In the genomic region with DNA sequence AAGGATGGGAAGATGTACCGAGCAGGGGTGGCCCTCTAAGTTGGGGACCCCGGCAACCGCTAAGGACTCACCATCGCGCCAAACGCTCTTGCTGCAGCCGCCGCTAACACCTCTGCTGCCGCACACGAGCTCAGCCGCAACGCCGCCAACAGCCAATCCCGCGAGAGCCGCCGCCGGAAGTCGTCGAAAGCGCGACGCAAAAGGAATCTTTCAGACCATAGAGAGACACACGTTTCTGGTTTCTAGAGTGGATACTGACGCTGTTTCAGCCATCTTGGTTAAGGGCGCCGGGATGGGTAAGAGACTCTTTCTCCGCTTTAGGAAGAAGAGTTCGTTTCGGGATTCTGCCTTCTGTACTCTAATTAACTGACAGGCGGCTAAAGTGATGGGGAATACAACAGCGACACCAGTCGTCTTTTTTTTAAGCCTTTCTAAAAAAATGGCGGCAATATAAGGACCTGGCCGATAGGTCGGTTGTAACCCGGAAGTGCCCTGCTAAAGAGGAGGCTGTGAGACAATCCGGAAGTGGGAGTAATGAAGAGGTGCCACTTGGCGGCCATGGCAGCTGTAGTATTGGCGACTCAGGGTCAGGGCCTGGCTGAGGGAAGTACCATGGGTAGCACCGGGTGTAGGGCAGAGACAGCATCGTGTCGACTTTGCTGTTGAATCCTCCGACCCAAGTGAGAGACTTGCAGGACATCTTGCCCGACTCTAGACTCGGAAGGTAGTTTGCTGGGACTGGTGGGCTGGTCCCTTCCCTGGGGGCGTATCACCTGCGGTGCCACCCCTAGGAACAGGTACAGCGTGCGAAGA, we compare ENCODE assay signal across 7 mouse cellular contexts. TPM values are rescaled to one million over a fixed set of nuclear protein-coding genes. Genes with fewer than 3 reads are reported as not detected.
DNase-seq lines count a peak whose midpoint lies in the region; ATAC-seq lines count a peak whose summit lies in the region.

TSS of gene Slc39a9 (plus strand) at position 191 of the 813 bp plus-strand sequence.
TSS of gene Erh (minus strand) at position 649 of the 813 bp plus-strand sequence.

- H3K4me2 ChIP-seq in embryonic facial prominence, embryonic 12.5 days (replicated peaks): peak within 1 kb of the TSS; percentile 85
- peak within 1 kb of the TSS; percentile 70 for H3K4me2 ChIP-seq in limb, embryonic 11.5 days (ENCODE audit: low read depth, severe bottlenecking)
- H3K4me2 ChIP-seq in midbrain, embryonic 14.5 days (ENCODE audit: low read length): peak within 1 kb of the TSS; percentile 96

- no peaks in the 10 kb centered on the region for H3K9me3 ChIP-seq in embryonic facial prominence, embryonic 12.5 days
- H3K9me3 ChIP-seq in limb, embryonic 11.5 days (ENCODE audit: control insufficient read depth, low read length): no peaks in the 10 kb centered on the region
- H3K9me3 ChIP-seq in midbrain, embryonic 14.5 days (ENCODE audit: control insufficient read depth, low read length): no peaks in the 10 kb centered on the region

- ATAC-seq in embryonic facial prominence, embryonic 12.5 days (ENCODE audit: insufficient number of reproducible peaks, insufficient read depth, low FRiP score, low TSS enrichment): peak; percentile 96
- peak; percentile 96 for ATAC-seq in limb, embryonic 11.5 days (ENCODE audit: insufficient number of reproducible peaks, low FRiP score, low TSS enrichment, low read depth)
- ATAC-seq in midbrain, embryonic 14.5 days (ENCODE audit: low FRiP score, low TSS enrichment): peak; percentile 95

- H3K9ac ChIP-seq in embryonic facial prominence, embryonic 12.5 days: peak within 1 kb of the TSS; percentile 91
- peak within 1 kb of the TSS; percentile 96 for H3K9ac ChIP-seq in limb, embryonic 11.5 days (ENCODE audit: low read length)
- peak within 1 kb of the TSS; percentile 87 for H3K9ac ChIP-seq in midbrain, embryonic 14.5 days (replicated peaks; ENCODE audit: low read length)

- peak within 1 kb of the TSS; percentile 97 for H3K4me3 ChIP-seq in embryonic facial prominence, embryonic 12.5 days
- H3K4me3 ChIP-seq in limb, embryonic 11.5 days (ENCODE audit: low read depth, low read length): peak within 1 kb of the TSS; percentile 98
- peak within 1 kb of the TSS; percentile 93 for H3K4me3 ChIP-seq in midbrain, embryonic 14.5 days (replicated peaks; ENCODE audit: low read depth, low read length)

- no peaks in the 10 kb centered on the region for H3K27me3 ChIP-seq in embryonic facial prominence, embryonic 12.5 days
- no peaks in the 10 kb centered on the region for H3K27me3 ChIP-seq in limb, embryonic 11.5 days (ENCODE audit: control insufficient read depth, insufficient read depth, low read length)
- H3K27me3 ChIP-seq in midbrain, embryonic 14.5 days (ENCODE audit: control insufficient read depth, insufficient read depth, low read length): no peaks in the 10 kb centered on the region

- peak within 1 kb of the TSS; percentile 93 for H3K27ac ChIP-seq in embryonic facial prominence, embryonic 12.5 days
- H3K27ac ChIP-seq in limb, embryonic 11.5 days (replicated peaks; ENCODE audit: low read depth, low read length): peak within 1 kb of the TSS; percentile 76
- peak within 1 kb of the TSS; percentile 88 for H3K27ac ChIP-seq in midbrain, embryonic 14.5 days (replicated peaks; ENCODE audit: low read depth, low read length)

- DNase-seq in adrenal gland, postnatal 25 days: peak; percentile 92
- DNase-seq in heart, adult 11 months: peak; percentile 99
- peak; percentile 95 for DNase-seq in kidney, adult 18-20 months
- DNase-seq in limb, embryonic 11.5 days (ENCODE audit: low spot score): peak; percentile 94
- peak; percentile 97 for DNase-seq in midbrain, embryonic 14.5 days
- DNase-seq in spleen, adult 18-20 months: peak; percentile 85

- H3K4me1 ChIP-seq in embryonic facial prominence, embryonic 12.5 days: peaks cover 23% of the 10 kb centered on the region
- H3K4me1 ChIP-seq in limb, embryonic 11.5 days (ENCODE audit: control insufficient read depth, insufficient read depth, low read length): peaks cover 8% of the 10 kb centered on the region
- H3K4me1 ChIP-seq in midbrain, embryonic 14.5 days (ENCODE audit: control insufficient read depth, insufficient read depth, low read length): peaks cover 36% of the 10 kb centered on the region

- WGBS in embryonic facial prominence, embryonic 12.5 days: under 1% methylated on average over 50 of the region's 50 CpGs
- under 1% methylated on average over 50 of the region's 50 CpGs for WGBS in limb, embryonic 11.5 days
- under 1% methylated on average over 50 of the region's 50 CpGs for WGBS in midbrain, embryonic 14.5 days

- peaks cover 27% of the 10 kb centered on the region for H3K36me3 ChIP-seq in embryonic facial prominence, embryonic 12.5 days
- peaks cover 8% of the 10 kb centered on the region for H3K36me3 ChIP-seq in limb, embryonic 11.5 days (ENCODE audit: control insufficient read depth, insufficient read depth, low read length)
- H3K36me3 ChIP-seq in midbrain, embryonic 14.5 days (ENCODE audit: control insufficient read depth, insufficient read depth, low read length): peaks cover 27% of the 10 kb centered on the region

RNA-seq across cellular contexts. Expression of gene Slc39a9, which starts in this region (rescaled TPM):
- 44.5 and 48.4 TPM in 2 replicates for total RNA-seq in adrenal gland, postnatal 25 days (2021)
- polyA plus RNA-seq in embryonic facial prominence, embryonic 12.5 days (2016; fragmentation: Nextera tagmentation; extraction: Ambion mirVana): 23.9 and 25.3 TPM in 2 replicates
- polyA plus RNA-seq in limb, embryonic 11.5 days (2014; fragmentation: Nextera tagmentation; extraction: Ambion mirVana): 23.8 and 27.4 TPM in 2 replicates
- 20.2 and 29.5 TPM in 2 replicates for polyA plus RNA-seq in midbrain, embryonic 14.5 days (2014; fragmentation: Nextera tagmentation; extraction: Ambion mirVana)

RNA-seq across cellular contexts. Expression of gene Erh, which starts in this region (rescaled TPM):
- 46.9 and 50.2 TPM in 2 replicates for total RNA-seq in adrenal gland, postnatal 25 days (2021)
- 308 and 329 TPM in 2 replicates for polyA plus RNA-seq in embryonic facial prominence, embryonic 12.5 days (2016; fragmentation: Nextera tagmentation; extraction: Ambion mirVana)
- 380 and 400 TPM in 2 replicates for polyA plus RNA-seq in limb, embryonic 11.5 days (2014; fragmentation: Nextera tagmentation; extraction: Ambion mirVana)
- polyA plus RNA-seq in midbrain, embryonic 14.5 days (2014; fragmentation: Nextera tagmentation; extraction: Ambion mirVana): 258 and 288 TPM in 2 replicates

Comparison
In these comparisons a context has a peak if more than half of its experiments do, and no peak if none do; other contexts are left out.
1. Peak in every context shown above with its lines: DNase-seq, ATAC-seq, H3K4me3 ChIP-seq and H3K27ac ChIP-seq.